Mouse (Mus musculus): ENCODE data around the gene Galnt10. TPM values are rescaled to one million over a fixed set of nuclear protein-coding genes. Genes with fewer than 3 reads are reported as not detected.

The Galnt10 gene
- polyA plus RNA-seq, 1 experiment from 2014 or later: 11.6 TPM

GRCm38 (mm10) chr11:57797828-57798227 is 152.6 kb downstream of the Galnt10 start:
- ATAC-seq (ENCODE audit: low FRiP score, low TSS enrichment) (no peak), DNase-seq (no peak)
- H3K27ac ChIP-seq (replicated peaks; ENCODE audit: low read depth, low read length): no peak overlapping the region

GRCm38 (mm10) chr11:57799456-57799855 is 154.2 kb downstream of the Galnt10 start:
- WGBS: 88% methylated on average over 10 of the region's 10 CpGs
- no peak for DNase-seq
- ATAC-seq (ENCODE audit: low FRiP score, low TSS enrichment): no peak
- H3K36me3 ChIP-seq (ENCODE audit: control insufficient read depth, insufficient read depth, low read length): no peaks in the 10 kb centered on the region
- H3K4me2 ChIP-seq (ENCODE audit: low read length): no peak overlapping the region
- H3K27ac ChIP-seq (replicated peaks; ENCODE audit: low read depth, low read length): no peak overlapping the region
- peaks cover 19% of the 10 kb centered on the region for H3K4me1 ChIP-seq (ENCODE audit: control insufficient read depth, insufficient read depth, low read length)
- no peak overlapping the region for H3K4me3 ChIP-seq (replicated peaks; ENCODE audit: low read depth, low read length)
- no peaks in the 10 kb centered on the region for H3K27me3 ChIP-seq (ENCODE audit: control insufficient read depth, insufficient read depth, low read length)
- H3K9ac ChIP-seq (replicated peaks; ENCODE audit: low read length): no peak overlapping the region
- H3K9me3 ChIP-seq (ENCODE audit: control insufficient read depth, low read length): no peaks in the 10 kb centered on the region

More at GRCm38 (mm10) chr11:57797828-57798227, 152.6 kb downstream of the Galnt10 start:
- H3K9ac ChIP-seq (replicated peaks; ENCODE audit: low read length): no peak overlapping the region
- no peaks in the 10 kb centered on the region for H3K27me3 ChIP-seq (ENCODE audit: control insufficient read depth, insufficient read depth, low read length)
- H3K9me3 ChIP-seq (ENCODE audit: control insufficient read depth, low read length): no peaks in the 10 kb centered on the region
- WGBS: 86% methylated on average over 9 of the region's 9 CpGs
- peaks cover 11% of the 10 kb centered on the region for H3K4me1 ChIP-seq (ENCODE audit: control insufficient read depth, insufficient read depth, low read length)
- H3K4me2 ChIP-seq (ENCODE audit: low read length): no peak overlapping the region
- H3K4me3 ChIP-seq (replicated peaks; ENCODE audit: low read depth, low read length): no peak overlapping the region
- H3K36me3 ChIP-seq (ENCODE audit: control insufficient read depth, insufficient read depth, low read length): no peaks in the 10 kb centered on the region

GRCm38 (mm10) chr11:57800266-57800951 is 155.2 kb downstream of the Galnt10 start:
- no peak for ATAC-seq (ENCODE audit: low FRiP score, low TSS enrichment)
- Histone ChIP-seq H3K27me3 (ENCODE audit: control insufficient read depth, insufficient read depth, low read length) (no peaks in the 10 kb centered on the region), H3K4me1 (ENCODE audit: control insufficient read depth, insufficient read depth, low read length) (peaks cover 19% of the 10 kb centered on the region), H3K36me3 (ENCODE audit: control insufficient read depth, insufficient read depth, low read length) (no peaks in the 10 kb centered on the region), H3K4me2 (ENCODE audit: low read length) (peak overlapping the region; percentile 95), H3K4me3 (replicated peaks; ENCODE audit: low read depth, low read length) (peak overlapping the region; percentile 94), H3K9ac (replicated peaks; ENCODE audit: low read length) (peak overlapping the region; percentile 86), H3K27ac (replicated peaks; ENCODE audit: low read depth, low read length) (peak overlapping the region; percentile 73; the same call in 1 of the 2 replicates), H3K9me3 (ENCODE audit: control insufficient read depth, low read length) (no peaks in the 10 kb centered on the region)
- DNase-seq: no peak
- WGBS: 19% methylated on average over 22 of the region's 22 CpGs

GRCm38 (mm10) chr11:57800971-57801765 is 155.9 kb downstream of the Galnt10 start, which contains the start of gene Sap30l:
Sap30l (plus strand) TSS chr11:57801637.
- Histone ChIP-seq H3K4me1 (ENCODE audit: control insufficient read depth, insufficient read depth, low read length) (peaks cover 19% of the 10 kb centered on the region), H3K9ac (replicated peaks; ENCODE audit: low read length) (peak within 1 kb of the TSS; percentile 86), H3K4me3 (replicated peaks; ENCODE audit: low read depth, low read length) (peak within 1 kb of the TSS; percentile 94), H3K36me3 (ENCODE audit: control insufficient read depth, insufficient read depth, low read length) (0 out of 2 replicates have a peak, but pooled peaks cover under 1% of the 10 kb centered on the region), H3K9me3 (ENCODE audit: control insufficient read depth, low read length) (no peaks in the 10 kb centered on the region), H3K27me3 (ENCODE audit: control insufficient read depth, insufficient read depth, low read length) (no peaks in the 10 kb centered on the region), H3K4me2 (ENCODE audit: low read length) (peak within 1 kb of the TSS; percentile 95), H3K27ac (replicated peaks; ENCODE audit: low read depth, low read length) (peak within 1 kb of the TSS; percentile 73)
- peak; percentile 97 for ATAC-seq (ENCODE audit: low FRiP score, low TSS enrichment)
- under 1% methylated on average over 66 of the region's 66 CpGs for WGBS
- DNase-seq: peak; percentile 99

- Histone ChIP-seq H3K27me3 (ENCODE audit: control insufficient read depth, insufficient read depth, low read length) (no peaks in the 10 kb centered on the region), H3K9me3 (ENCODE audit: control insufficient read depth, low read length) (no peaks in the 10 kb centered on the region), H3K27ac (replicated peaks; ENCODE audit: low read depth, low read length) (peak overlapping the region; percentile 64; the same call in 1 of the 2 replicates), H3K4me3 (replicated peaks; ENCODE audit: low read depth, low read length) (peak overlapping the region; percentile 94), H3K9ac (replicated peaks; ENCODE audit: low read length) (peak overlapping the region; percentile 86), H3K4me2 (ENCODE audit: low read length) (peak overlapping the region; percentile 95), H3K4me1 (ENCODE audit: control insufficient read depth, insufficient read depth, low read length) (peaks cover 19% of the 10 kb centered on the region), H3K36me3 (ENCODE audit: control insufficient read depth, insufficient read depth, low read length) (0 out of 2 replicates have a peak, but pooled peaks cover 2% of the 10 kb centered on the region)
- ATAC-seq (ENCODE audit: low FRiP score, low TSS enrichment) (peak; percentile 71), DNase-seq (peak; percentile 64)
- WGBS: 1% methylated on average over 79 of the region's 85 CpGs
Observed at GRCm38 (mm10) chr11:57801766-57802510, 156.7 kb downstream of the Galnt10 start.

GRCm38 (mm10) chr11:57802511-57802870 is 157.2 kb downstream of the Galnt10 start:
- H3K4me2 ChIP-seq (ENCODE audit: low read length): peak overlapping the region; percentile 95
- peaks cover 4% of the 10 kb centered on the region; the same call in 1 of the 2 replicates for H3K36me3 ChIP-seq (ENCODE audit: control insufficient read depth, insufficient read depth, low read length)
- H3K4me3 ChIP-seq (replicated peaks; ENCODE audit: low read depth, low read length): peak overlapping the region; percentile 94
- peak; percentile 63 for DNase-seq
- H3K27ac ChIP-seq (replicated peaks; ENCODE audit: low read depth, low read length): 0 out of 2 replicates have a peak overlapping the region, but pooled peaks have one; percentile 64
- ATAC-seq (ENCODE audit: low FRiP score, low TSS enrichment): no peak
- no peaks in the 10 kb centered on the region for H3K27me3 ChIP-seq (ENCODE audit: control insufficient read depth, insufficient read depth, low read length)
- H3K9ac ChIP-seq (replicated peaks; ENCODE audit: low read length): peak overlapping the region; percentile 86
- H3K4me1 ChIP-seq (ENCODE audit: control insufficient read depth, insufficient read depth, low read length): peaks cover 19% of the 10 kb centered on the region
- 0% methylated on average over 18 of the region's 18 CpGs for whole genome bisulfite sequencing
- H3K9me3 ChIP-seq (ENCODE audit: control insufficient read depth, low read length): no peaks in the 10 kb centered on the region

GRCm38 (mm10) chr11:57805047-57805446 is 159.8 kb downstream of the Galnt10 start:
- no peaks in the 10 kb centered on the region for H3K27me3 ChIP-seq (ENCODE audit: control insufficient read depth, insufficient read depth, low read length)
- 81% methylated on average over 3 of the region's 3 CpGs for WGBS
- peaks cover 25% of the 10 kb centered on the region for H3K36me3 ChIP-seq (ENCODE audit: control insufficient read depth, insufficient read depth, low read length)
- H3K4me2 ChIP-seq (ENCODE audit: low read length): no peak overlapping the region
- ATAC-seq (ENCODE audit: low FRiP score, low TSS enrichment) (no peak), DNase-seq (no peak)
- H3K4me1 ChIP-seq (ENCODE audit: control insufficient read depth, insufficient read depth, low read length): peaks cover 19% of the 10 kb centered on the region
- H3K4me3 ChIP-seq (replicated peaks; ENCODE audit: low read depth, low read length): no peak overlapping the region
- H3K9ac ChIP-seq (replicated peaks; ENCODE audit: low read length): no peak overlapping the region; the same call in 1 of the 2 replicates
- no peak overlapping the region for H3K27ac ChIP-seq (replicated peaks; ENCODE audit: low read depth, low read length)
- H3K9me3 ChIP-seq (ENCODE audit: control insufficient read depth, low read length): no peaks in the 10 kb centered on the region

GRCm38 (mm10) chr11:57809017-57809731 is 163.9 kb downstream of the Galnt10 start:
- no peak overlapping the region for H3K27ac ChIP-seq (replicated peaks; ENCODE audit: low read depth, low read length)
- H3K4me3 ChIP-seq (replicated peaks; ENCODE audit: low read depth, low read length): no peak overlapping the region
- no peaks in the 10 kb centered on the region for H3K27me3 ChIP-seq (ENCODE audit: control insufficient read depth, insufficient read depth, low read length)
- ATAC-seq (ENCODE audit: low FRiP score, low TSS enrichment) (no peak), DNase-seq (no peak)
- H3K9me3 ChIP-seq (ENCODE audit: control insufficient read depth, low read length): no peaks in the 10 kb centered on the region
- peaks cover 44% of the 10 kb centered on the region for H3K36me3 ChIP-seq (ENCODE audit: control insufficient read depth, insufficient read depth, low read length)
- H3K4me1 ChIP-seq (ENCODE audit: control insufficient read depth, insufficient read depth, low read length): no peaks in the 10 kb centered on the region
- WGBS: 98% methylated on average over 17 of the region's 17 CpGs
- no peak overlapping the region for H3K4me2 ChIP-seq (ENCODE audit: low read length)
- H3K9ac ChIP-seq (replicated peaks; ENCODE audit: low read length): no peak overlapping the region
